Mouse (Mus musculus) heart, postnatal 0 days (tissue): ENCODE data around the gene Map1lc3b.

Experiments used
- CTCF ChIP-seq: IDR thresholded peaks from 2 replicates; pipeline ENCODE4 v1.5.1; 2016; ENCODE audit warnings: antibody characterized with exemption, control low read depth, low read depth
- EP300 ChIP-seq: IDR thresholded peaks from 2 replicates; pipeline ENCODE4 v1.6.1; 2016; ENCODE audit warnings: antibody characterized with exemption, low read depth

DNA sequence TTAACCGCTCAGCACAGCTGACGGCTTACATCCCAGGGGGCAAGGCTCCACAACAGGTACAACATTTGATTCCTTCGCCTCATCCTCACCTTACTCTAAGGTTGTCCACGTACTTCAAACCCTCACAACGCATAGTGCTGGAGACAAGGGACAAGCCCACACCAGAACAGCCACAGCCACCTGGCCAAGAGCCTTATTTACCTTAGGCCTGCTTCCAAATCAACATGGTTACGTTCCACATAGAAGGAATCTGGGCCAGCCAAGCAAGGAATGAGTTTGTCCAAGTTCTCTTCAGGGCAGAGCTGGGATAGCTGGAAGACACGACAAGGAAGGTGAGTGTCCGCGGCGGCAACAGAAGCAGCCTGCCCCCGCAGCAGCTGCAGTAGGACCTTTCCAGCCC lies 19.8 kb downstream of the Map1lc3b start:
- TF ChIP-seq CTCF (no peak), EP300 (no peak)
